Mouse (Mus musculus) testis, adult 2 months (tissue): ENCODE measurements around the gene Apln.

ENCODE experiments used
- CTCF ChIP-seq: fragments of 200-500 bp; IDR thresholded peaks from 2 replicates; pipeline ENCODE4 v1.5.1; 2012; ENCODE audit warnings: low read depth, mild to moderate bottlenecking, inconsistent platforms, low read length, moderate library complexity; ENCODE audit not compliant: control insufficient read depth, insufficient read depth, insufficient replicate concordance
- POLR2A ChIP-seq: fragments of 200-500 bp; IDR thresholded peaks from 2 replicates; pipeline ENCODE4 v1.6.1; 2012; ENCODE audit warnings: low read depth, mild to moderate bottlenecking, inconsistent platforms, low read length, moderate library complexity; ENCODE audit not compliant: control insufficient read depth

DNA sequence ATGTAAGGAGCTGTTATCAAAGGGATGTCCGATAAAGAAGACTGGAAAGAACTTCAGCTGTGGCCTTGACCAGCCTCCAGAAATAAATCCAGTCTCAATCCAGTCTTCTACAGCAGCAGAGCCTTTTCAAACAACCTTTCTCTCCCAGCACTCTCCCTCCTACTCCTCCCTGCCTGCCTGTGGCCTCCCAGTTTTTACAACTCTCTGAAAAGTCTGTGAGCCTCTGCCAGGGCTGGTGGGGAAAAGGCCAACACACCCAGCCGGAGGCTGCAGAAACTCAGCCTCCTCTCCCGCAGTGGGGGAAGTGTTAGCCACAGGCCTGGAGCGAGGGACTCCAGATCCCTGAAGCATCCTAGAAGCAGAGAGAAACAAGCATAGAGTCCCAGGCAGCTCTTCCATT, 27.8 kb upstream of the Apln start:
- TF ChIP-seq CTCF (no peak), POLR2A (no peak)
